Mouse (Mus musculus) kidney, embryonic 16.5 days (tissue): ENCODE results near the gene Slc4a5. TPM values are rescaled to one million over a fixed set of nuclear protein-coding genes. Genes with fewer than 3 reads are reported as not detected.
A peak's percentile ranks its signal among the peaks of the same experiment; 100 is the strongest.
"Not testable (repeated sequence)": the region's sequence is repeated elsewhere in the genome, so short reads cannot be mapped to it uniquely, and the experiment has no call there.

Experiments used
- ATAC-seq: fragments of 200-750 bp; cut with Nextera tagmentation; 2 replicates; pipeline ENCODE4 v1.8.0; 2017; ENCODE audit warnings: moderate TSS enrichment; ENCODE audit not compliant: low FRiP score, low TSS enrichment
- H3K27ac ChIP-seq: fragments of 300-500 bp; sonication (generic); 2 replicates; pipeline ENCODE4 v1.5.1; 2014; ENCODE audit warnings: low read length
- H3K27me3 ChIP-seq: fragments of 300-500 bp; sonication (generic); 2 replicates; pipeline ENCODE4 v1.6.1; 2014; ENCODE audit warnings: low read length, control low read depth, mixed read lengths; ENCODE audit not compliant: insufficient read depth
- H3K36me3 ChIP-seq: fragments of 300-500 bp; sonication (generic); 2 replicates; pipeline ENCODE4 v1.6.1; 2014; ENCODE audit warnings: low read length, control low read depth, mixed read lengths; ENCODE audit not compliant: insufficient read depth
- H3K4me1 ChIP-seq: fragments of 300-500 bp; sonication (generic); 2 replicates; pipeline ENCODE4 v1.6.1; 2014; ENCODE audit warnings: low read length, control low read depth, mixed read lengths; ENCODE audit not compliant: insufficient read depth
- H3K4me2 ChIP-seq: fragments of 300-500 bp; sonication (generic); replicated peaks from 2 replicates; pipeline ENCODE4 v1.6.1; 2014; ENCODE audit warnings: low read depth, low read length
- H3K4me3 ChIP-seq: fragments of 300-500 bp; sonication (generic); 2 replicates; pipeline ENCODE4 v1.5.1; 2014; ENCODE audit warnings: mild to moderate bottlenecking, low read length
- H3K9ac ChIP-seq: fragments of 300-500 bp; sonication (generic); replicated peaks from 2 replicates; pipeline ENCODE4 v1.6.1; 2014; ENCODE audit warnings: low read length
- H3K9me3 ChIP-seq: fragments of 300-500 bp; sonication (generic); 2 replicates; pipeline ENCODE4 v1.6.1; 2016; ENCODE audit warnings: low read length, control low read depth
- WGBS: fragments of 180-500 bp; shearing (Covaris S2); extraction: QIAGEN DNeasy Blood & Tissue Kit; methylation state at CpG from one replicate; pipeline ENCODE4 v1.1.7; 2014; 5-methylcytosine and 5-hydroxymethylcytosine counted together
- polyA plus RNA-seq: library from polyadenylated mRNA; unstranded; fragments of >200 nt; fragmentation: Nextera tagmentation; extraction: Ambion mirVana; gene quantifications from 2 replicates; pipeline ENCODE4 v1.2.1, GENCODE M21; 2015

Gene Slc4a5
- polyA plus RNA-seq, 1 experiment from 2014 or later, result 0.91 TPM

DNA sequence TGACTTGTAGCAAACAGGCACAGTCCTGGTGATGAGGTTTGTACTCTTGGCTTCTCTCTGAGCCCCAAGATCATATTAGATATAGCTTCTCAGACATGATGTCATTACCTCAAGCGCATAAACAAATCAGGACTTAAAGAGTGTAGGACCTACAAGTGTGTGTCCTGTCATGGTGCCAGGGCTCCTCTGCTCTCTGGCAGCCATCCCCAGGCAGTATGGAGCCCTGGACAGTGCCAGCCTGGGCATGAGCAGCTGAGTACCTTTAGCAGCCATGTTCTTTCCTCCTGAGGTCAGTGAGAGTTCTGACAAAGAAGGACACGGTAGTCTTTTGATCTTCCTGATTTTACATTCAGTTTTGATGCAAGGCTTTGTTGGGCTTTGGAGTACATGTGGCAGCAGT is 123.3 kb downstream of the Slc4a5 start:
- H3K4me1 ChIP-seq, result no peaks in the 10 kb centered on the region
- no peak overlapping the region for H3K9ac ChIP-seq
- no peak overlapping the region for H3K27ac ChIP-seq
- no peaks in the 10 kb centered on the region for H3K27me3 ChIP-seq
- no peak for ATAC-seq
- H3K4me2 ChIP-seq, result no peak overlapping the region
- peaks cover 31% of the 10 kb centered on the region for H3K36me3 ChIP-seq
- H3K4me3 ChIP-seq, result no peak overlapping the region
- WGBS, result 100% methylated on average over 2 of the region's 2 CpGs
- no peaks in the 10 kb centered on the region for H3K9me3 ChIP-seq

DNA sequence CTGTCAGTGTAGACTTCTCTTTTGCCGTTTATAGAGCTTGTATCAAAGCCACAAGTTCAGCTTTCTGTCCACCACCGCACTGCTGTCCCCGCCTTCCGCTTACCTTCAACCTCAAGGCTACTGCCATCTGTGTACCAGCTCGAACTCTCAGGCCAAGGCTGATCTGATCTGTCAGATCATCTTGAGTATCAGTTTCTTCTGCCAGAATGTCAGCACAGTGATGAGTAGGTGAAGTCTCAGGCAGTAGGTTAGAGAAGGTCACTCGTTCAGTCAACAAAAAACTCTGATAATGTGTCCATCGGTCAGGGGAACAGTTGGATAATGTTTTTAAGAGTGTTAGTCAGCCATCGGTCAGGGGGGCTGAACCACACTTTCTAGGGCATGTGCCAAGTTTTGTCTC is 125.7 kb downstream of the Slc4a5 start:
- not testable (repeated sequence) for H3K27me3 ChIP-seq, ATAC-seq, H3K9me3 ChIP-seq, H3K4me2 ChIP-seq, H3K4me3 ChIP-seq, H3K9ac ChIP-seq, H3K27ac ChIP-seq
- Histone ChIP-seq H3K4me1 (peaks cover 12% of the 10 kb centered on the region), H3K36me3 (peaks cover 14% of the 10 kb centered on the region)
- 89% methylated on average over 8 of the region's 8 CpGs for WGBS

DNA sequence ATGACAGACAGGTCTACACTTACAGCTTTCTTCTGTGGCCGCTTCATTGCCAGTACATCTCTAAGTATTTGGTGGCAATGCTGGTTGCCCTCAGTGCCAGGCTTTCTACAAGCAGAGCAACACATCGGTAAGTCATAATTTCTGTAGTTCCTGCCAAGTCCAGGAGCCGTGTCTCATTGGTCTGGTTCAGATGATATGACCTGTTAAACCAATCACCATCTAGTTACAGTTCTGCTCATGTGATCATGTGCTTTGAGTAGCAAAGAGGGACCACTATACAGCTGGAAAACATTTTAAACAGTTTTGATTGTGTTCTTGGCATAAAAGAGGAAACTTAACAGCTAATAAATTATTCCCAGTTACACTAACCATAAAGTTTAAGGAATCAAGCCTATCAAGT is 128.3 kb downstream of the Slc4a5 start:
- Histone ChIP-seq H3K27me3 (no peaks in the 10 kb centered on the region), H3K9ac (no peak overlapping the region), H3K4me2 (no peak overlapping the region), H3K4me1 (peaks cover 13% of the 10 kb centered on the region), H3K9me3 (no peaks in the 10 kb centered on the region), H3K27ac (no peak overlapping the region), H3K4me3 (no peak overlapping the region), H3K36me3 (peaks cover 3% of the 10 kb centered on the region)
- ATAC-seq, result no peak
- 87% methylated on average over 3 of the region's 3 CpGs for WGBS

DNA sequence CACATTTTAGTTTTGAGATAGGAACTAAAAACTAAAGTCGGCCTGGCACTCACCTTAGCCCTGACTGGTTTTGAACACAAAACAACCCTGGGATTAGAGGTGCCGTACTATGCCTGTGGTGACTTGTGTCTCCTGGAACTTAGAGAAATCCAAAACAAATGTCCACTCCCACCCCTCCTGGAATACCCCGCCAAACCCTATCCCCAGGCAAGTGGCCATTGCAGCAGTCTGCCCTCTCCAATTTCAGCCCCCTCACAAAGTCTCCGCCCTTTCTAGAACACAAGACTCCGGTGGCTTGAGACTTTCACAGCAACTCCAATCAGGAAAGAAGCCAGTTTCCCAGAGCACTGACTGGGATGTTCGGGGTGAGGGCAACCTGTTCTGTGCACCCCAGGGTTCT is 129.2 kb downstream of the Slc4a5 start, which contains the start of gene Bola3:
TSS of gene Bola3 (plus strand) at position 275 of the 400 bp plus-strand sequence.
- Histone ChIP-seq H3K9me3 (no peaks in the 10 kb centered on the region), H3K4me2 (peak within 1 kb of the TSS; percentile 80), H3K27me3 (no peaks in the 10 kb centered on the region), H3K9ac (peak within 1 kb of the TSS; percentile 93), H3K27ac (no peak within 1 kb of the TSS), H3K36me3 (peaks cover 9% of the 10 kb centered on the region; the same call in 1 of the 2 replicates), H3K4me3 (peak within 1 kb of the TSS; percentile 78), H3K4me1 (peaks cover 13% of the 10 kb centered on the region)
- peak; percentile 60; the same call in 1 of the 2 replicates for ATAC-seq
- 27% methylated on average over 6 of the region's 6 CpGs for WGBS

DNA sequence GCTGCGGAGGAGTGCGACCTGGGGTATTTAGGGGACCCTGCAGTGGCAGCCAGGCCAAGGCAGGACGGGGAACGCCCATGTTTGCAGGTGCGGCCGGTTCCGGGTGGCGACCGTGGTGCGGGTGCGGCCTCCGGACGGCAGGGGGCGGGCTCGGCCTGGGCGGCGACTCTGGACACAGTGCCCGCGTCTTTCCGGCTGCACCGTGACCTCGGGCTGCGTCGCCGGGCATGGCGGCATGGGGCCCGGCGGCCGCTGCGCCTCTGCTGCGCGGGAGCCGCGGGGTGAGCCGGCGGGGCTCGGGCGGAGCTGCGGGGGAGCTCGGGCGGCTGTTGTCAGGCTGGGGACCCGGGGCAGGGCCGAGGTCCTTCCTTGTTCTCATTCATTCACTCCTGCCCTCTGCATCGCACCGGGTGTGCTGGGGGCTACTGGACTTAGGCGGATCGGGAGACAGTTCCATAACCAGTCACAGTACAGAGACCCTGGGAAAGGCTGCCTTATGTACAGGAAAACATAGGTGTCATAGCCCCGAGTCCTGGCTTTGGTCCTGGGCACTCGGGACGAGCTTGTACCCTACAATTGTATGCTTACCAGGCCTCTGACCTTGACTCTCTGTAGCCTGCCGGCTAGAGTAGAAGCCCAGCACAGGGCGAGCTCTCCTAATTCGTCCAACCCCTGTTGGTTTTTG is 129.8 kb downstream of the Slc4a5 start:
- H3K4me2 ChIP-seq, result peak overlapping the region; percentile 80
- peaks cover 13% of the 10 kb centered on the region; the same call in 1 of the 2 replicates for H3K36me3 ChIP-seq
- no peaks in the 10 kb centered on the region for H3K9me3 ChIP-seq
- no peak overlapping the region for H3K27ac ChIP-seq
- H3K9ac ChIP-seq, result peak overlapping the region; percentile 93
- under 1% methylated on average over 53 of the region's 53 CpGs for WGBS
- H3K27me3 ChIP-seq, result no peaks in the 10 kb centered on the region
- peak; percentile 96 for ATAC-seq
- peak overlapping the region; percentile 78 for H3K4me3 ChIP-seq
- H3K4me1 ChIP-seq, result peaks cover 13% of the 10 kb centered on the region

DNA sequence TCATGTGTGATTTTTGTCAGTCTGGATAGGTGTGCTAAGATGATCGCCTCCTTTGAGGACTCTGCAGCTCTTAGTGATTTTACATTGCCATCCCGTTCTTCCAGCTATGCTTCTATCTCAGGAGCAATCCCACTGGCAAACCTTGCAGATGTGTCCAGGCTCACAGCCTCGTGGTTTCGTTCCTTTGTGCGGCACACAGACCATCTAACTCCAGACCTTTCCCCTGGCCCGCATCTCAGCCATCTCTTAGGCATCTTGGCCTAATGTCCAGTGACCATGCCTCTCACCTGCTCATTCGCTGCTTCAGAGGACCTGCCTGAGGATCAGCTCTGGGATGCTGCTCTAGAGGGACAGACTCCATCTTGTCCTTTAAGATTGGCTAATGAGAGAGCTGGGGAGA is 130.5 kb downstream of the Slc4a5 start:
- no peak for ATAC-seq
- H3K4me1 ChIP-seq, result peaks cover 13% of the 10 kb centered on the region
- H3K4me2 ChIP-seq, result peak overlapping the region; percentile 80
- no peak overlapping the region for H3K27ac ChIP-seq
- H3K27me3 ChIP-seq, result no peaks in the 10 kb centered on the region
- peaks cover 15% of the 10 kb centered on the region; the same call in 1 of the 2 replicates for H3K36me3 ChIP-seq
- peak overlapping the region; percentile 78 for H3K4me3 ChIP-seq
- 85% methylated on average over 7 of the region's 7 CpGs for WGBS
- H3K9ac ChIP-seq, result peak overlapping the region; percentile 93
- H3K9me3 ChIP-seq, result no peaks in the 10 kb centered on the region

DNA sequence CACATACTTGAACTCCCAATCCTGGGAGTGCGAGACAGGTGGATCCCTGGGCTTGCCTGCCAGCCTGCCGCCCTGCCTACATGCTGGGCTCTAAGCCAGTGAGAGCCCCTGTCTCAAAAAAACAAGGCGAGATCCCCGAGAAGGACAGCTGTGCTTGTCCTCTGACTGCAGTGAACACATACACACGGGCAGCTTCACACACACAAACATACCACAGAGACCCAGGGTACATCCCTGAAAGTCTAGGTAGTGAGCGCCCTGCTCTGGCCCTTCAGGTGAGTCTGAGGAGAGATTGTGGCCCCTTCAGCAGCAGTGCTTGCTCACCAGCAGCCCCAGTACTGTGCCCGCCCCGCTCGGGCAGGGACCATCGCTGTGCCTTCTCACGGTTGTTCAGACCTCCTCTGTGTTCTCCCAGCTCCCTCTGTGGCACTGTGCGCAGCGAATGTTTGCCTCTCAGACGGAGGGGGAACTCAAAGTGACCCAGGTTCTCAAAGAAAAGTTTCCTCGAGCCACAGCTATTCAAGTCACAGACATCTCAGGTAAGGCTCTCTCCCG is 131.3 kb downstream of the Slc4a5 start:
- peak overlapping the region; percentile 93; the same call in 1 of the 2 replicates for H3K9ac ChIP-seq
- no peaks in the 10 kb centered on the region for H3K27me3 ChIP-seq
- H3K4me1 ChIP-seq, result peaks cover 13% of the 10 kb centered on the region
- no peaks in the 10 kb centered on the region for H3K9me3 ChIP-seq
- WGBS, result 90% methylated on average over 16 of the region's 16 CpGs
- ATAC-seq, result no peak
- H3K36me3 ChIP-seq, result peaks cover 15% of the 10 kb centered on the region; the same call in 1 of the 2 replicates
- no peak overlapping the region for H3K27ac ChIP-seq
- H3K4me2 ChIP-seq, result no peak overlapping the region
- H3K4me3 ChIP-seq, result no peak overlapping the region

DNA sequence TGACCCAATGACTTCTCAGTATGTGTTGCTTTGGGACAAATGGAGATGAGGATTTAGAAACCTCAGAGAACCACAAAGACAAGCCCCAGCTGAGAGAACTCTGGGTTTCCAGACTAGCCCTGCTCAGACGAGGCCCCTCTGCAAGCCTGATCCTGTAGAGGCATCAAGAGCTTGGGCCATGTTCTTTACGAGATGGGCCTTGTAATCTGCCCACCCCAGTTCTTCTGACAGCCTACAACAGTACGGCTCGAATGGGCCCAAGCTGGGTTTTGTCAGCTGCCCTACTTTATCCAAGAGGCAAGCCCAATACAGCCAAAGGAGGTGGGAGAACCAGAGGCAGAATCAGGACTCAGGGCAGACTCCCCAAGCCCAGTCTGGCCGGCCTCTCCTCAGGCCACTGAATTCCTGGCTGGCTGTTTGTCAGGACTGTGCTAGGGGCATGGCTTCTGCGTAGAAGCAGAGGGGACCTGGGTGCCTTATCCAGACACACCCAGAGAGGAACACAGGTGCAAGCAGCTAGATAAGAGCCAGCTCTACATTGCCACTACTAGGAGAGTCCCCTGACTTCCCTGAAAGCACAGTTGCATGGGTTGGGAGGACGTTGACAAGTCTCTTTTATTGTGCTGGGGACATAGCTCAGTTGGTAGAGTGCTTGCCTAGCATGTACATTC is 132.0 kb downstream of the Slc4a5 start:
- Histone ChIP-seq H3K4me2 (no peak overlapping the region), H3K27ac (no peak overlapping the region), H3K27me3 (no peaks in the 10 kb centered on the region), H3K4me1 (peaks cover 13% of the 10 kb centered on the region), H3K36me3 (peaks cover 15% of the 10 kb centered on the region; the same call in 1 of the 2 replicates), H3K9ac (no peak overlapping the region), H3K9me3 (no peaks in the 10 kb centered on the region), H3K4me3 (no peak overlapping the region)
- WGBS, result 83% methylated on average over 7 of the region's 7 CpGs
- no peak; the same call in 1 of the 2 replicates for ATAC-seq

DNA sequence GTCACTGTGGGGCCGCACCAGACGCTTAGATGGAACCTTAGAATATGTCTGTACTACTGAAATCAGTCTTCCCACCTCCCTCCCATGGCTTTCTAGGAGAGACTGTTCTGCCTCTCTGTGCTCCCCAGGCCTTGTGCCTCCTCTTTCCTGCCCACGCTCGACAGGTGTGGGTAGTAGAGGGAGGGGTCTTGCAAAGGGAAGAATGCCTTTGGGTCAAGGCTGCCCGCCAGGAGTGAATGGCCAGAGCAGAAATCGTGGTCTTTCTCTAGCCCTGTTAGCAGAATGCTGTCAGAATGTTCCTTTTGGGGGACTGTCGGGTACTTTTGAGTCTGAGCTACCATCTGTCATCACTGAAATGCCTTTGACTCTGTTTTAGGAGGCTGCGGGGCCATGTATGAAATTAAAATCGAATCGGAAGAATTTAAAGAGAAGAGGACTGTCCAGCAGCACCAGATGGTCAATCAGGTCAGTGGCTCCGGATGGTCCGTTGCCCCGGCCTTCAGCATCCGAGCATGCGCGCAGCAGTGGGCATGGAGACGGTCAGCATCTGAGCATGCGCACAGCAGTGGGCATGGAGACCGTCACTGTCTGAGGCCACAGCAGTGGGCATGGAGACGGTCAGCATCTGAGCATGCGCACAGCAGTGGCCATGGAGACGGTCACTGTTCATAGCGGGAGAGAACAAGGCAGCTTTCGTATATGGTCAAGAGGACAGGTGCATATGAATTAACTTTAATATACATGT is 133.2 kb downstream of the Slc4a5 start:
- WGBS, result 92% methylated on average over 24 of the region's 24 CpGs
- H3K4me3 ChIP-seq, result no peak overlapping the region
- H3K9me3 ChIP-seq, result no peaks in the 10 kb centered on the region
- no peak overlapping the region for H3K9ac ChIP-seq
- H3K4me2 ChIP-seq, result no peak overlapping the region
- H3K36me3 ChIP-seq, result peaks cover 19% of the 10 kb centered on the region; the same call in 1 of the 2 replicates
- ATAC-seq, result no peak
- H3K27ac ChIP-seq, result no peak overlapping the region
- no peaks in the 10 kb centered on the region for H3K27me3 ChIP-seq
- H3K4me1 ChIP-seq, result peaks cover 13% of the 10 kb centered on the region
